Mouse (Mus musculus): Measurements from ENCODE around the gene Surf4. TPM values are rescaled to one million over a fixed set of nuclear protein-coding genes. Genes with fewer than 3 reads are reported as not detected.

Surf4 gene
- polyA plus RNA-seq (2016; fragmentation: Nextera tagmentation; extraction: Ambion mirVana) = 202 and 205 TPM in 2 replicates

DNA sequence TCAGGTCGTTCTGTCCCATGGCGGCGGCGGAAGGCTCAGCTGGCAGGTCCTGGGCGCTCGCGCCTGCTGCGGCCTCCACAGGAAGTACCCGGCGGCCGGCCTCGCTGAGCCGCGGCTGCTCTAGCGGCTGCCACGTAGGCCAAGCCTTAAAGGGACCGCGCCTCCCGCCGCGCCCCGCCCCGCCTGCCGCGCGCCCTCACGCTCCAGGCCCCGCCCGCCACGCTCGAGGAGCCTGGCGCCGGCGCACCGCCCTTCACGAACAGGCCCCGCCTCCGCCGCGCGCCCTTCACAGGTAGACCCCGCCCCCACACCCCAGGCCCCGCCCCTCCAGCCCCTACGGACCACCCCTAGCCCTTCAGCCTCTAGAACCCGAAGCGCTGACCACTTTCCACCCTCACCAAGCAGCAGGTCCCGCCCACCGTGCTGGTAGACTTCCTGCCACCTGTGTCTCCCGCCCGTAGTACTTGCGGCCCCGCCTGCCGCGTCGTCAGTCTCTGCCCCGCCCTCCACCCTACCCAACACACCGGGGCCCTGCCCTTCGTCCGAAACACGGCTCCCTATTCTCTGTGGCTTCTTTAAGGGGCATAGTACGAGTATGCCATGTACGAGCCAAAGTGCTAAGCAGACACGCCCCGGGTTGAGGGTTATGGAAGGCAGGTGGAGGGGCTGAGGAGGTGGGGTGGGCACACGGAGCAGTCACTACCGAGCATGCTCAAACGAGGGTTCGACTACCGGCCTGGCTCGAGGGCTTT lies at the start of gene Surf4, which contains the start of gene Stkld1:
Surf4 (minus strand) TSS at position 625 of the 752 bp plus-strand sequence.
Stkld1 (plus strand) TSS at position 744 of the 752 bp plus-strand sequence.
- Histone ChIP-seq H3K27me3 (replicated peaks) (no peaks in the 10 kb centered on the region), H3K27ac (ENCODE audit: poor library complexity, severe bottlenecking) (peak within 1 kb of the TSS; percentile 85), H3K9me3 (replicated peaks) (no peaks in the 10 kb centered on the region), H3K4me1 (replicated peaks) (peaks cover 38% of the 10 kb centered on the region), H3K36me3 (peaks cover 31% of the 10 kb centered on the region), H3K4me3 (peak within 1 kb of the TSS; percentile 93), H3K9ac (peak within 1 kb of the TSS; percentile 100), H3K4me2 (peak within 1 kb of the TSS; percentile 80)
- WGBS = under 1% methylated on average over 68 of the region's 70 CpGs
- ATAC-seq (ENCODE audit: insufficient number of reproducible peaks, low FRiP score) = peak; percentile 97

DNA sequence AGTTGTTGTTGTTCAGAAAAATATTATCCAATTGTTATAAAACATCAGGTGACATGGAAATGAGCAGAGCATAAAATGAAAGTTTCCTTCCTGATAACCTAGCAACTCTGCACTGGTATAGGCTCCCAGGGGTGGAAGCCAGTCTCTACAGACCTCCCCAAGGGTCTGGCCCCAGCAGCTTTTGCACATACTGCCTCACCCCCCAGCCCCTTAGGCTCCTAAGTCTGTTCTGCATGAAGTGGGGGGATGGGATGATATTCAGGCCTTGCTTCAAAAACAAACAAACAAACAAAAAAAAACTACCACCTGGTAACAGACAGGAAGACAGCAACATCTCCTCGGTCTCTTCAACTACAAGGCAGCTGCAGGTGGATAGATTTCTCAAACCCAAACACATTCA lies 46.6 kb upstream of the Surf4 start:
- no peak for ATAC-seq (ENCODE audit: insufficient number of reproducible peaks, low FRiP score)
- WGBS = 59% methylated on average over 1 of the region's 1 CpGs
- Histone ChIP-seq H3K4me3 (no peak overlapping the region), H3K9me3 (replicated peaks) (no peaks in the 10 kb centered on the region), H3K27me3 (replicated peaks) (peaks cover 32% of the 10 kb centered on the region), H3K36me3 (no peaks in the 10 kb centered on the region), H3K4me1 (replicated peaks) (no peaks in the 10 kb centered on the region), H3K27ac (ENCODE audit: poor library complexity, severe bottlenecking) (no peak overlapping the region), H3K4me2 (no peak overlapping the region), H3K9ac (no peak overlapping the region)

DNA sequence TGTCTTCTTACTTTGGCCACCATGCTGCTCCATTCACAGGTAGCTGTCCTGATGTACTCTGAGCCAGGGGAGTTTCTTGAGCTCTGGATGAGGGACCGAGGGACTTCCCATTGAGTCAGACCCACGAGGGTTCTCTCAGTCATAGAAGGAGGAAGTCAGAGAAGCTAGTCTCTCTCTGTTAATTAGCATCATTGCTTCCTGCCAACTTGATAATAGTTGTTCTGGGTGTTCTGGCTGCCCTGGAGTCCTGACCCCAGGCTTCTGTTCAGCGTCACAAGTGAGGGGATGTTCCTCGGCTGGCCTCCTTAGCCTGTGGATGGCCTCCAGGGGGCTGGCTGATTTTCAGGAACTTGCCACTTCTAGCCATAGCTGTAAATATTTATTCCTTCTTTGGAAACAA lies 40.2 kb upstream of the Surf4 start:
- WGBS = 30% methylated on average over 4 of the region's 4 CpGs
- H3K27me3 ChIP-seq (replicated peaks) = peaks cover 34% of the 10 kb centered on the region
- ATAC-seq (ENCODE audit: insufficient number of reproducible peaks, low FRiP score) = no peak
- no peaks in the 10 kb centered on the region for H3K9me3 ChIP-seq (replicated peaks)
- no peak overlapping the region for H3K4me2 ChIP-seq
- no peak overlapping the region for H3K4me3 ChIP-seq
- H3K36me3 ChIP-seq = no peaks in the 10 kb centered on the region
- H3K4me1 ChIP-seq (replicated peaks) = no peaks in the 10 kb centered on the region
- H3K27ac ChIP-seq (ENCODE audit: poor library complexity, severe bottlenecking) = no peak overlapping the region
- H3K9ac ChIP-seq = no peak overlapping the region

DNA sequence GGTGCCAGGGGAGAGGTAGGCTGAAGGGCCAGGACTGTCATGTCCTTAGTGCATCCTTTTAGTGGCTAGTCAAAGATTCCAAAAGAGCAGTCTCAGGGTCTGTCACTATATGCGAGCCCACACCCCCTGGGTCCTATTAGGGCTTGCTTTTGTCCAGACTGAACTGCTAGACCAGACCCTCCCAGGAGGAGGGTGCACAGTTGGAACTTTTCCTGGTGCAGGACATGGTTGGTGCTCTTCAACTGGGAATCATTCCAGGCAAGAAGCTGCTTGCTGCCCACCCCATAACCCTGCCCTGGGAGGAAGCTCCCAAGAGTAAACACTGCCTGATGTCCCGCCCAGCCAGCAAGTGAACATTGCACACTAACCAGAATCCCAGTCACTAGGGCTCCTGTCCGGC lies 39.4 kb upstream of the Surf4 start, which contains the start of gene Adamts13:
Adamts13 (plus strand) TSS at position 301 of the 400 bp plus-strand sequence.
- no peak within 1 kb of the TSS for H3K9ac ChIP-seq
- H3K27ac ChIP-seq (ENCODE audit: poor library complexity, severe bottlenecking) = no peak within 1 kb of the TSS
- 68% methylated on average over 3 of the region's 3 CpGs for WGBS

DNA sequence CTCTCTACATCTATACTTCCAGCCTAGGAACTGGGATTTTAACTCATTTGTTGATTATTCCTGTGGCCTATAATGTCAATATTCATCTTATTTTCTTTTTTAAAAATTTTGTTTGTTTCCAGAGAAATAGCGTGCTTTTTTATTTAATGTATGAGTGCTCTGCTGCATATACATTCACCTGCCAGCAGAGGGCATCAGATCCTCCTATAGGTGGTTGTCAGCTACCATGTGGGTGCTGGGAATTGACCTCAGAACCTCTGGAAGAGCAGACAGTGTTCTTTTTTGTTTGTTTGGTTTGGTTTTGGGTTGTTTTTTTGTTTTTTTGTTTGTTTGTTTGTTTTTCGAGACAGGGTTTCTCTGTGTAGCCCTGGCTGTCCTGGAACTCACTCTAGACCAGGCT lies 33.5 kb upstream of the Surf4 start:
- Histone ChIP-seq H3K4me1 (replicated peaks) (peaks cover 18% of the 10 kb centered on the region), H3K9me3 (replicated peaks) (peaks cover 8% of the 10 kb centered on the region), H3K4me2 (no peak overlapping the region), H3K36me3 (peaks cover 2% of the 10 kb centered on the region), H3K4me3 (no peak overlapping the region), H3K9ac (no peak overlapping the region), H3K27ac (ENCODE audit: poor library complexity, severe bottlenecking) (no peak overlapping the region), H3K27me3 (replicated peaks) (0 out of 2 replicates have a peak, but pooled peaks cover 10% of the 10 kb centered on the region)
- ATAC-seq (ENCODE audit: insufficient number of reproducible peaks, low FRiP score) = no peak
- 68% methylated on average over 2 of the region's 2 CpGs for WGBS

More for the DNA sequence above, 39.4 kb upstream of the Surf4 start, which contains the start of gene Adamts13:
- no peaks in the 10 kb centered on the region for H3K4me1 ChIP-seq (replicated peaks)
- ATAC-seq (ENCODE audit: insufficient number of reproducible peaks, low FRiP score) = no peak
- H3K4me2 ChIP-seq = no peak within 1 kb of the TSS
- no peaks in the 10 kb centered on the region for H3K36me3 ChIP-seq
- no peaks in the 10 kb centered on the region for H3K9me3 ChIP-seq (replicated peaks)
- peaks cover 29% of the 10 kb centered on the region for H3K27me3 ChIP-seq (replicated peaks)
- H3K4me3 ChIP-seq = no peak within 1 kb of the TSS

DNA sequence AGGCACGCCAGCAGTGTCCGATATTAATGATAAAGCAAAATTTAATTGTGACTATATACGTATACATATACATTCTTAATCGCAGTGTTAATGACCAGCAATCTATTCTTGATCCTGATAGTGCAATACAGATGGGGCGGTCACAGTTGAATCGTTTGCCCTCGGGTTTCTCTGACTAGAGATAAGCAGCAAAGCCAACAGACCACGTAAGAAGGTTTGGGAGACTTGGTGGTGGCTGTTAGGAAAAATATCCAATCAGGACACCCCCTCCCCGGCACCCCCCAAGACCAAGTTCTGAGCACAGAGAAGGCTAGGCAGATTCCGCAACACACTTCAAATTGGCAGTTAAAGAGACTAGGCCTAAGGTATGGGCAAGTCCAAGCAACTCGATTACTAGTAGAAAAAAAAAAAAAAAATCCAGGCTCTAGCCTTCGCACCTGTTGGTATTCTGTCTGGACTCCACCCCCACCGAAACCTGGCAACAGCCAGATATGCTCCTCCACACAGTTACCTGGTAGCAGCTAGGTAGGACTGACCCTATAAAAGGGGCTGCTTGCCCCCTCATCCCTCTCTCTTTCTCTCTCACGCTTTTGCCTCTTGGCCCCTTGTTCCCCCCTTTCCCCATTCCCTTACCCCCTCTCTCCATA lies 31.1 kb upstream of the Surf4 start:
- H3K9me3 ChIP-seq (replicated peaks) = peaks cover 8% of the 10 kb centered on the region
- peak overlapping the region; percentile 73 for H3K4me3 ChIP-seq
- WGBS = 14% methylated on average over 14 of the region's 14 CpGs
- H3K27me3 ChIP-seq (replicated peaks) = 0 out of 2 replicates have a peak, but pooled peaks cover 2% of the 10 kb centered on the region
- H3K4me2 ChIP-seq = peak overlapping the region; percentile 95
- H3K9ac ChIP-seq = peak overlapping the region; percentile 86
- H3K27ac ChIP-seq (ENCODE audit: poor library complexity, severe bottlenecking) = peak overlapping the region; percentile 98
- no peak for ATAC-seq (ENCODE audit: insufficient number of reproducible peaks, low FRiP score)
- peaks cover 27% of the 10 kb centered on the region for H3K4me1 ChIP-seq (replicated peaks)
- peaks cover 24% of the 10 kb centered on the region for H3K36me3 ChIP-seq

DNA sequence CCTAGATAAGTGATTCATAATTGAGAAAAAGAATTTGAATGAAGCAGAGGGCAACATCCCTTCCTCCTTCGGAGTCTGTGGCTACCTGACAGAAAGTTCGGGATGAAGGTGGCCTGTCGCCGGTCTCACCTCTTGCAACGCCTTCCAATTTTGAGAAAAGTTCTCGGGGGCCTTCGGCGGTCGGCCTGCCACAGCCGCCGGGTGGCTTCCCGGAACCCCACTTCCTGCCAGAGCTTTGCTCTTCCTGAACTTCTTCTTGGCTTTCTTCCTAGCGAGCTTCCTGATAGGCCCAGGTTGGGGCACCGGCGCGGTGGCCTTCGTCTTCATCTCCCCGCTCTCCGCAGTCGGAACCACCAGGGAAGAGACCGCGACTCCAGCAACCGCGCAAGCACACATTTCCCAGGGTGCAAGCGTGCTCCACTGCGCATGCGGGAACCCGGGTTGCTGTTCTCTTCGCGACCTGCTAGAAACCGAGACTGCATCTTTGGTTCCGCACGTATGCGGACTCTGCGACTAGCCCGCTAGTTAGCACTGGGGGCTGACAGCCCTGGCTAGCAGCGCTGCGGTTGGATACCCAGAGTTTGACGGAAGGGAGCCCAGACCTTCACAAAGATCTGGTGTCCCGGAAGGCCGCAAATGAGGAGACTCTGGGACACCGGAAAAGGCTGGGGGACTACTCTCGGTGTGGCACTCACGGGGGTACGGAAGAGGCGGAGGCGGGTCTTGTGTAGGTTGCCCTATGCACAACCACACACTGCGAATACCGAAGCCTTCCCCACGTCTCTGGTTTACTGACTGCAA lies 30.4 kb upstream of the Surf4 start, which contains the start of gene Rexo4:
Rexo4 (minus strand) TSS at position 464 of the 801 bp plus-strand sequence.
- Histone ChIP-seq H3K9ac (peak within 1 kb of the TSS; percentile 86), H3K9me3 (replicated peaks) (peaks cover 8% of the 10 kb centered on the region), H3K27ac (ENCODE audit: poor library complexity, severe bottlenecking) (peak within 1 kb of the TSS; percentile 98), H3K27me3 (replicated peaks) (no peaks in the 10 kb centered on the region), H3K4me2 (peak within 1 kb of the TSS; percentile 95), H3K36me3 (peaks cover 29% of the 10 kb centered on the region), H3K4me1 (replicated peaks) (peaks cover 27% of the 10 kb centered on the region), H3K4me3 (peak within 1 kb of the TSS; percentile 73)
- ATAC-seq (ENCODE audit: insufficient number of reproducible peaks, low FRiP score) = peak; percentile 93
- WGBS = under 1% methylated on average over 50 of the region's 50 CpGs

DNA sequence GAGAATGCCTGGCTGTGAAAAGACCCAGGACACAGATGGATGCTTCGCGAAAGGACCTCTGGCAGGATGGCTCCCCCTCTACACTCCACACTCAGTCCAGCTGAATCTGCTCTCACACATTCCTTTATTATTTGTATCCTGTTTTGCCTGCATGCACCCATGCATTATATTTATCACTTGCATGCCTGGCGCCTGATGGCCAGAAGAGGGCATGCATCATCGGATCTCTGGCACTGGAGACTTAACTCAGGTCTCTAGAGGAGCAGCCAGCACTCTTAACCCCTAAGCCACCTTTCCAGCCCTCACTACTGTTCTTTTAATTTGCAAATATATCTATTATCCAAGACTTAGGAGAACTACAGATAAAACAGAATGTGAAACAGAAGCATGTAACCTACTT lies 27.0 kb upstream of the Surf4 start:
- Histone ChIP-seq H3K36me3 (peaks cover 62% of the 10 kb centered on the region), H3K4me1 (replicated peaks) (peaks cover 27% of the 10 kb centered on the region), H3K4me3 (no peak overlapping the region), H3K27me3 (replicated peaks) (no peaks in the 10 kb centered on the region), H3K9me3 (replicated peaks) (no peaks in the 10 kb centered on the region), H3K9ac (no peak overlapping the region), H3K4me2 (no peak overlapping the region), H3K27ac (ENCODE audit: poor library complexity, severe bottlenecking) (no peak overlapping the region)
- 71% methylated on average over 4 of the region's 4 CpGs for WGBS
- no peak for ATAC-seq (ENCODE audit: insufficient number of reproducible peaks, low FRiP score)

DNA sequence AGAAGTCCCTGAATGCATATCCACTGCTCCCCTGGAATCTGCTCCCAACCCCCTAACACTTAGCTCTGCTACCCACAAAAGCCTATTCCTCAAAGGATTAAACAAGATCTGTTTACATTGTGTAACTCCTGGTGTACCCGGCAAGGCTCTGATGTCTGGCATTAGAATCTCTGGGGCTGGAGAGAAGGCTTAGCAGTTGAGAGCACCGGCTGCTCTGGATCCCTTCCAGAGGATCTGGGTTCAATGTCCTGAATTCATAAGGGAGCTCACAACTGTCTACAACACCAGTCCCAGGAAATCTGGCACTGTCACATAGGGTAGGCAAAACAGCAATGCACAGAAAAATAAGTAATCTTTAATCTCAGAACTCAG lies 23.7 kb upstream of the Surf4 start:
- 91% methylated on average over 2 of the region's 2 CpGs for WGBS
- ATAC-seq (ENCODE audit: insufficient number of reproducible peaks, low FRiP score) = no peak
- peaks cover 11% of the 10 kb centered on the region; the same call in 1 of the 2 replicates for H3K4me1 ChIP-seq (replicated peaks)
- no peaks in the 10 kb centered on the region for H3K27me3 ChIP-seq (replicated peaks)
- no peaks in the 10 kb centered on the region for H3K9me3 ChIP-seq (replicated peaks)
- H3K36me3 ChIP-seq = peaks cover 94% of the 10 kb centered on the region
- no peak overlapping the region for H3K27ac ChIP-seq (ENCODE audit: poor library complexity, severe bottlenecking)
- H3K9ac ChIP-seq = no peak overlapping the region
- H3K4me3 ChIP-seq = no peak overlapping the region
- H3K4me2 ChIP-seq = no peak overlapping the region

DNA sequence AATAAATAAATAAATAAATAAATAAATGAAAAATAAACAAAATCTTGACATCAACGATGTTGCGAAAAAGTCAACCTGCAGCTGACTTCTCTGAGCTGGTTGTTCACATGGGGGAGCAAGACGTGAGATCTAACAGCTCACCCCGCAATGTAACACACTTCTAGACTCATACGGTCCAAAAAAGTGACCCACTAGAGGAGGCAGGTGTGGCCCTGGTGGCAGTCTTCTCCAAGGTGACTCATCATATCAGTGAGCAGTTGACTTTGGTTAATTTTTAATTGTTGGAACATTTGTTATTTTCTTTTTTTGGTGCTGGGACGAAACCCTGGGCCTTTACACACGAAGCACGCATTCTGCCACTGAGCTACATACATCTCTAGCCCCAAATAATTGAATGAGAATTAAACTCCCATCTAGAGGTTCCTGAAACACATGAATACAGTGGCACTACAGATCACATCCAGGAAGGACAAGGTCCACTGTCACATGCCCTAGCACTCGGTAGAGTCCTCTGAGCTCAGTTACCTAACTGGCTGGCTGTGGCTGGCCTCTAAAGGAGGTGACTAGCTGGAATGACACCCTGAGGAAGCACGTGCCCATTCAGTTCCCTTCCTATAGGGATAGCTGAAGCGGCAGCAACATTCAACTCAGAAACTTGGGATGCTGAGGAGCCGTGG lies 23.2 kb upstream of the Surf4 start:
- 91% methylated on average over 12 of the region's 12 CpGs for WGBS
- Histone ChIP-seq H3K27me3 (replicated peaks) (no peaks in the 10 kb centered on the region), H3K4me1 (replicated peaks) (peaks cover 6% of the 10 kb centered on the region; the same call in 1 of the 2 replicates), H3K4me2 (no peak overlapping the region), H3K4me3 (no peak overlapping the region), H3K36me3 (peaks cover 94% of the 10 kb centered on the region), H3K9me3 (replicated peaks) (no peaks in the 10 kb centered on the region), H3K27ac (ENCODE audit: poor library complexity, severe bottlenecking) (no peak overlapping the region), H3K9ac (no peak overlapping the region)
- no peak for ATAC-seq (ENCODE audit: insufficient number of reproducible peaks, low FRiP score)

Data from heart, embryonic 12.5 days (tissue).